Mouse (Mus musculus) ES-E14 (cell line): ENCODE data around the gene Col25a1.

ENCODE experiments used
- CHD2 ChIP-seq: IDR thresholded peaks from 2 replicates; pipeline ENCODE4 v1.6.1; 2014; ENCODE audit warnings: mild to moderate bottlenecking, low read depth, low read length, inconsistent platforms
- ZC3H11A ChIP-seq: IDR thresholded peaks from 2 replicates; pipeline ENCODE4 v1.6.1; 2012; ENCODE audit warnings: low read depth, mild to moderate bottlenecking, inconsistent platforms, low read length, borderline replicate concordance
- ZNF384 ChIP-seq: IDR thresholded peaks from 2 replicates; pipeline ENCODE4 v1.6.1; 2012; ENCODE audit warnings: low read depth, low read length, inconsistent platforms

DNA sequence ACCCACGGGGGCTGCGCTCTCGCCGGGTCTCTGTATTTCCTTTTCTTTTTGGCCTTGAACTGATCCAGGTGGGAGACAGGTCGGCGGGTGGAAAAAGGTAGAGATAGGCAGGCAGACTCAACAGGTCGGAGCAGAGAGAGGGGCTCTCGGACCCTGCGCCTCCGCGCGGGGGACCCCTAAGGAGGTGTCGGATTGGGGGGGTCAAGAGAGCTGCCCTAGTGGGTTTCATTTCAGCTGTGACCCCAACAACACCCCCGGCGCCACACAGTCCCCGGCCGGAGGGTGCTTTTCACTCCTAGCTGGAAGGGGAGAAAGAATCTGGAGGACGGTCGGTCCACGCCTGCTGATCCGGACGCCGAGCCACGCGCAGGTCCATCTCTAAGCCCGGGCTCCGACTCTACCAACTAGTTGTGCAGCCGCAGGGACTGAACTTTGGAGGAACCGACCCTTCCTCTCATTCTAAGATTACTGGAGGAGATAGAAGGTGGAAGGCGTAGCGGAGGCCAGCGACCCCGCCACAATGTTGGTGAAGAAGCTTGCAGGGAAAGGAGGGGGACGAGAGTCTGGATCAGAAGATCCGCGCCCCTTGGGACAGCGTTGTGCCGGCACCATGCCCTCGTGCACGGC lies 49.8 kb downstream of the Col25a1 start:
- TF ChIP-seq ZNF384, result no peak
- no peak for TF ChIP-seq ZC3H11A
- no peak for TF ChIP-seq CHD2
